Mouse (Mus musculus): Measurements from ENCODE around the gene Rad51.

Rad51 gene

GRCm38 (mm10) chr2:119165401-119165800 is 52.8 kb downstream of the Rad51 start:
- DNase-seq = no peak

- peak; percentile 32 for DNase-seq
These were observed 54.6 kb downstream of the Rad51 start, which contains the start of gene Gchfr for GRCm38 (mm10) chr2:119166901-119167865. TSS of gene Gchfr (plus strand) at chr2:119167773.

GRCm38 (mm10) chr2:119167866-119168256 is 55.3 kb downstream of the Rad51 start:
- DNase-seq = no peak

GRCm38 (mm10) chr2:119170282-119170681 is 57.7 kb downstream of the Rad51 start:
- DNase-seq = no peak

GRCm38 (mm10) chr2:119171574-119171973 is 59.0 kb downstream of the Rad51 start:
- DNase-seq = no peak

GRCm38 (mm10) chr2:119172446-119172845 is 59.9 kb downstream of the Rad51 start:
- DNase-seq = no peak

GRCm38 (mm10) chr2:119172862-119173576 is 60.4 kb downstream of the Rad51 start:
- no peak for DNase-seq

- DNase-seq = no peak
These were observed 61.5 kb downstream of the Rad51 start, which contains the start of gene Gm14137 for GRCm38 (mm10) chr2:119173991-119174651. TSS of gene Gm14137 (plus strand) at chr2:119174509.

GRCm38 (mm10) chr2:119174866-119175265 is 62.3 kb downstream of the Rad51 start:
- no peak for DNase-seq

- DNase-seq = no peak
These were observed 63.0 kb downstream of the Rad51 start for GRCm38 (mm10) chr2:119175614-119176013.

- no peak for DNase-seq
These were observed 64.2 kb downstream of the Rad51 start for GRCm38 (mm10) chr2:119176761-119177160.

- DNase-seq = no peak
These were observed 64.9 kb downstream of the Rad51 start for GRCm38 (mm10) chr2:119177384-119177939.

GRCm38 (mm10) chr2:119182914-119183313 is 70.3 kb downstream of the Rad51 start:
- DNase-seq = no peak

- peak; percentile 93 for DNase-seq
These were observed 76.6 kb downstream of the Rad51 start for GRCm38 (mm10) chr2:119189029-119189710.

GRCm38 (mm10) chr2:119190969-119191368 is 78.4 kb downstream of the Rad51 start:
- no peak for DNase-seq

- no peak for DNase-seq
These were observed 81.5 kb downstream of the Rad51 start for GRCm38 (mm10) chr2:119194140-119194539.

- DNase-seq = no peak
These were observed 83.9 kb downstream of the Rad51 start for GRCm38 (mm10) chr2:119196316-119197108.

Data from cerebellum, adult 8-10 months (tissue).